Mouse (Mus musculus) brain, embryonic 14.5 days (tissue): ENCODE data around the gene 4930486L24Rik.

ENCODE experiments used
- CTCF ChIP-seq: fragments of 200-500 bp; IDR thresholded peaks from 2 replicates; pipeline ENCODE4 v1.5.1; 2012; ENCODE audit warnings: inconsistent platforms, mild to moderate bottlenecking, moderate library complexity, borderline replicate concordance; ENCODE audit not compliant: insufficient read depth, insufficient read length; ENCODE audit errors: extremely low read depth
- POLR2A ChIP-seq: fragments of 200-500 bp; IDR thresholded peaks from 2 replicates; pipeline ENCODE4 v1.6.1; 2012; ENCODE audit warnings: mild to moderate bottlenecking, inconsistent platforms, borderline replicate concordance; ENCODE audit not compliant: poor library complexity, insufficient read depth, insufficient read length, severe bottlenecking; ENCODE audit errors: extremely low read depth

DNA sequence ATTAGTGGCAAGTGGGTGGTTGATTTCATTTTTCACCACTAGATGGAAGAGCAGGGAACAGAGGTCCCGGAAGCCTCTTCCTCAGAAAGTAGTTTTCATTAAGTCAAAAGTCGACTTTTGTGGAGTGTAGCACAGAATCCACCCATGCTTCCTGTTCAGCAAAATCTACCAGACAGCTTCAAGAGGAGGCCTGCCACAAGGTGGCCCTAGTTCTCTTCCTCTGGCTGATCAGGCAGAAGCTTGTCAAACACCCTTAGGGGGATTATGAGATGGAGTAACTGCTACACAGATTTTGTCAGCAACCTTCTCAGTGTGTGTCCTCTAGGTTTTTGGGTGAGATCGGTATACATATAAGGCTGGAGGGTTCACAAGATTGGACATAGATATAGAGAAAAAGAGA is 38.2 kb downstream of the 4930486L24Rik start:
- TF ChIP-seq CTCF = no peak; the same call in 1 of the 2 replicates
- no peak for TF ChIP-seq POLR2A
